Mouse (Mus musculus) hindbrain, embryonic 11.5 days (tissue): ENCODE measurements around the gene Slc4a8. TPM values are rescaled to one million over a fixed set of nuclear protein-coding genes. Genes with fewer than 3 reads are reported as not detected.

Experiments
- ATAC-seq: fragments of 200-750 bp; cut with Nextera tagmentation; 2 replicates; pipeline ENCODE4 v1.8.0; 2017; ENCODE audit warnings: mild to moderate bottlenecking, moderate TSS enrichment, moderate library complexity; ENCODE audit not compliant: low FRiP score
- DNase-seq: peaks from one replicate; pipeline ENCODE4 v3.0.0-alpha.2; 2015; ENCODE audit warnings: low spot score
- H3K27ac ChIP-seq: fragments of 300-500 bp; sonication (generic); 2 replicates; pipeline ENCODE4 v1.5.1; 2014; ENCODE audit warnings: mild to moderate bottlenecking, low read depth, low read length
- H3K27me3 ChIP-seq: fragments of 300-500 bp; sonication (generic); 2 replicates; pipeline ENCODE4 v1.6.1; 2014; ENCODE audit warnings: mild to moderate bottlenecking, low read length, moderate library complexity, mixed read lengths; ENCODE audit not compliant: control insufficient read depth, insufficient read depth
- H3K36me3 ChIP-seq: fragments of 300-500 bp; sonication (generic); 2 replicates; pipeline ENCODE4 v1.6.1; 2014; ENCODE audit warnings: mild to moderate bottlenecking, low read length, moderate library complexity, mixed read lengths; ENCODE audit not compliant: control insufficient read depth, insufficient read depth
- H3K4me1 ChIP-seq: fragments of 300-500 bp; sonication (generic); replicated peaks from 2 replicates; pipeline ENCODE4 v1.6.1; 2014; ENCODE audit warnings: low read length, mixed read lengths; ENCODE audit not compliant: control insufficient read depth, insufficient read depth
- H3K4me2 ChIP-seq: fragments of 300-500 bp; sonication (generic); replicated peaks from 2 replicates; pipeline ENCODE4 v1.6.1; 2014; ENCODE audit warnings: mild to moderate bottlenecking, low read depth, low read length
- H3K4me3 ChIP-seq: fragments of 300-500 bp; sonication (generic); 2 replicates; pipeline ENCODE4 v1.5.1; 2014; ENCODE audit warnings: low read depth, low read length
- H3K9ac ChIP-seq: fragments of 300-500 bp; sonication (generic); 2 replicates; pipeline ENCODE4 v1.6.1; 2014; ENCODE audit warnings: low read depth, low read length
- H3K9me3 ChIP-seq: fragments of 300-500 bp; sonication (generic); 2 replicates; pipeline ENCODE4 v1.6.1; 2016; ENCODE audit warnings: low read length; ENCODE audit not compliant: control insufficient read depth
- WGBS: fragments of 180-500 bp; shearing (Covaris S2); extraction: QIAGEN DNeasy Blood & Tissue Kit; methylation state at CpG from one replicate; pipeline ENCODE4 v1.1.7; 2014; 5-methylcytosine and 5-hydroxymethylcytosine counted together
- polyA plus RNA-seq: library from polyadenylated mRNA; unstranded; fragments of >200 nt; fragmentation: Nextera tagmentation; extraction: Ambion mirVana; gene quantifications from 2 replicates; pipeline ENCODE4 v1.2.1, GENCODE M21; 2014

The Slc4a8 gene
- polyA plus RNA-seq, 1 experiment from 2014 or later, result 6.6 TPM

DNA sequence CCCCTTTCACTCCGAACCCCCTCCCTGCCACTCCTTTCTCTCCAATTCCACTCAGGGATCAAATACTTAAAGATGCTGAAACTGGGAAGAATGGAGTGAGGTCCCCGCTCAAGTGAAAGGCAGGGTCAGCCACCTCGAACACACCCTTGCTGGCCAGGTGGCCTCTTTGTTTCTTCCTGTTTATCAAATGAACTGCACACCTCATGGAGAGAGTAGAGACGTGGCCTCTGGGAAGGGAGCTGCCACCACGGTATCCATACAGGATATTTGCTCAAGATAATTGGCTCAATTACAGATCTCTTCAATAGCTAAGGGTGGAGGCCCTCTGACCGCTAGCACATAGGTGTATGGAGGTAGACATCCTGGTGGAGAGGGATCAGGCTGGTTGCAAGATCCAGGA lies 39.0 kb upstream of the Slc4a8 start:
- no peak for ATAC-seq
- no peak overlapping the region for H3K4me2 ChIP-seq
- no peak overlapping the region for H3K9ac ChIP-seq
- peaks cover 1% of the 10 kb centered on the region; the same call in 1 of the 2 replicates for H3K27me3 ChIP-seq
- no peak overlapping the region for H3K4me3 ChIP-seq
- no peaks in the 10 kb centered on the region for H3K36me3 ChIP-seq
- H3K9me3 ChIP-seq, result no peaks in the 10 kb centered on the region
- no peak for DNase-seq
- H3K4me1 ChIP-seq, result no peaks in the 10 kb centered on the region
- WGBS, result 82% methylated on average over 6 of the region's 6 CpGs
- H3K27ac ChIP-seq, result no peak overlapping the region

DNA sequence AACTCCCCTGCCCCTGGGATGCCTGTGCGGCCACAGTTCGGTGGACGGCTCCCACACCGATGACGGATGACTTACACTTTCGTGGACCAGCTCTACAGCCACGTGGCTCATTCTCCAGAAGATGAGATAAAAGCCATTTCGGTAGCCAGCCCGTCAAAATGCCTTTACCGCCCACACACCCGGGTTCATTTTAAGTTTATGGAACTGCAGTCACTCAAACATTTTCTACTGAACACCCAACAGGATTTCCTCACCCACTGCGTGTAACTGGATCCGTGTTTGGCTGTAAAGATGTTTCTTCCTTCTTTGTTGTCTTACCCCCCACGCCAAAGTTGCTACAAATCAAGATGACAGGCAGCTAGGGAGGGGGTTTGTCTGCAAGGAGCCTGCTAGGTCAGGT lies 38.0 kb upstream of the Slc4a8 start:
- ATAC-seq (no peak), DNase-seq (no peak)
- H3K4me3 ChIP-seq, result no peak overlapping the region
- no peaks in the 10 kb centered on the region for H3K9me3 ChIP-seq
- 78% methylated on average over 14 of the region's 14 CpGs for WGBS
- no peak overlapping the region for H3K27ac ChIP-seq
- H3K4me1 ChIP-seq, result no peaks in the 10 kb centered on the region
- H3K27me3 ChIP-seq, result peaks cover 11% of the 10 kb centered on the region
- H3K4me2 ChIP-seq, result no peak overlapping the region
- H3K9ac ChIP-seq, result no peak overlapping the region
- no peaks in the 10 kb centered on the region for H3K36me3 ChIP-seq

DNA sequence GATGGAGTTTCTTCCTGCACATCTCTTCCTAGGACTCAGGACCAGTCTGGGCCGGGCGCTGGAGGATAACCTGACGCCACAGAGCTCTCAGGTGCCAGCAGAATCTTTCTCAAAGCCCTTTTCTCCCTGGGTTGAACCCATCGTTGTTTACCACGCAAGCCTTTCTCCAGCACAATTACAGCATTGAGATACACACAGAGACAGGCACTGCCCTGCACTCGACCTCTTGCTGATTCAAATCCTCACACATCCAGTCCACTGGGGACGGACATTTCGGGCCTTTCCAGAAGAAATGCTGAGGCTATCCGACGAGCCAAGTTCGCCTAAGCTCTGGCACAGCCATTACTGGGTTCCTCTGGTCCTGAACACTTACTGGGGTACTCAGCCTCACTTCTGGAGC lies 34.8 kb upstream of the Slc4a8 start:
- Histone ChIP-seq H3K27me3 (peaks cover 36% of the 10 kb centered on the region), H3K36me3 (no peaks in the 10 kb centered on the region), H3K9ac (no peak overlapping the region), H3K9me3 (no peaks in the 10 kb centered on the region), H3K4me1 (no peaks in the 10 kb centered on the region), H3K4me2 (no peak overlapping the region), H3K4me3 (no peak overlapping the region), H3K27ac (no peak overlapping the region)
- WGBS, result 86% methylated on average over 11 of the region's 11 CpGs
- no peak for ATAC-seq
- DNase-seq, result no peak

DNA sequence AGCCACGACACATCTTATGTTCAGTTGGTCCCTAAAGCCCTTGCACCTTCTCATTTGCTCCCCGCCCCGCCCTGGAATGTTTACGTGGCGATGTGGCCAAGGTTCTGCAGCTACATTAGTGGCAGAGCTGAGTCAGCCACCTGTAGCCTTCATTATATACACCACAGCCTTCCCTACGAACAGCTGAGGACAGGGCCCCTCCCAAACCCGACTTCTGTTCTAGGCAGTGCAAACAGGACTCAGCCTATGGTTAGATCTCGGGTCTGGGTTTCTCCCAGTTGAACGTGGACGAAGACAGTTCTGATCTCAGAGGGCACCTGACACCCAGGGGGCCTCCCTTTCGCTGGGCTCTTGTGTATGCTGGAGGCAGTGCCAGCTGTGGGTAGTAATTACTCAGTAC lies 33.7 kb upstream of the Slc4a8 start:
- DNase-seq (no peak), ATAC-seq (no peak)
- no peak overlapping the region for H3K4me2 ChIP-seq
- 81% methylated on average over 11 of the region's 11 CpGs for WGBS
- H3K4me3 ChIP-seq, result no peak overlapping the region
- no peak overlapping the region for H3K27ac ChIP-seq
- no peaks in the 10 kb centered on the region for H3K4me1 ChIP-seq
- no peaks in the 10 kb centered on the region for H3K36me3 ChIP-seq
- no peaks in the 10 kb centered on the region for H3K9me3 ChIP-seq
- H3K9ac ChIP-seq, result no peak overlapping the region
- H3K27me3 ChIP-seq, result peaks cover 36% of the 10 kb centered on the region

DNA sequence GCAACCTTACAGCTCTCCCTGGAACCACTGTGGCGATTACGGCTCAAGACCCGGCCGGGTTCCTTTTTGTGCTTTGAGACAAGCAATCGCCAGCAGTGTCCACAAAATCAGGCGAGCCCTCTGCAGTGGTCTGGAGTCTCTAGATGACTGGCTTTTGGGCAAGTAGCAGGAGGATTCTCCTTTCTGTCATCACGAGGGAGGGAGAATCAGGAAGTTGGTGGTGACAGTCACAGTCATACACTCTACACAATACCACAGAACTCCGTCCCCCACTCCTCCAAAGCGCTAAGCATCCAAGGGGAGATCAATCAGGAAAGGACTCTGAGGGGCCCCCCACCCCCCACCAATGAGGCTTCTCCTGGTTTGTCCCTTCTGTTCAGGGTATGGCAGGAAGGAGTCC lies 33.0 kb upstream of the Slc4a8 start:
- no peak for DNase-seq
- WGBS, result 26% methylated on average over 9 of the region's 9 CpGs
- Histone ChIP-seq H3K4me1 (no peaks in the 10 kb centered on the region), H3K27me3 (peaks cover 36% of the 10 kb centered on the region), H3K4me3 (peak overlapping the region; percentile 33), H3K27ac (no peak overlapping the region), H3K9ac (no peak overlapping the region), H3K9me3 (no peaks in the 10 kb centered on the region), H3K36me3 (no peaks in the 10 kb centered on the region), H3K4me2 (peak overlapping the region; percentile 54)
- ATAC-seq, result no peak

DNA sequence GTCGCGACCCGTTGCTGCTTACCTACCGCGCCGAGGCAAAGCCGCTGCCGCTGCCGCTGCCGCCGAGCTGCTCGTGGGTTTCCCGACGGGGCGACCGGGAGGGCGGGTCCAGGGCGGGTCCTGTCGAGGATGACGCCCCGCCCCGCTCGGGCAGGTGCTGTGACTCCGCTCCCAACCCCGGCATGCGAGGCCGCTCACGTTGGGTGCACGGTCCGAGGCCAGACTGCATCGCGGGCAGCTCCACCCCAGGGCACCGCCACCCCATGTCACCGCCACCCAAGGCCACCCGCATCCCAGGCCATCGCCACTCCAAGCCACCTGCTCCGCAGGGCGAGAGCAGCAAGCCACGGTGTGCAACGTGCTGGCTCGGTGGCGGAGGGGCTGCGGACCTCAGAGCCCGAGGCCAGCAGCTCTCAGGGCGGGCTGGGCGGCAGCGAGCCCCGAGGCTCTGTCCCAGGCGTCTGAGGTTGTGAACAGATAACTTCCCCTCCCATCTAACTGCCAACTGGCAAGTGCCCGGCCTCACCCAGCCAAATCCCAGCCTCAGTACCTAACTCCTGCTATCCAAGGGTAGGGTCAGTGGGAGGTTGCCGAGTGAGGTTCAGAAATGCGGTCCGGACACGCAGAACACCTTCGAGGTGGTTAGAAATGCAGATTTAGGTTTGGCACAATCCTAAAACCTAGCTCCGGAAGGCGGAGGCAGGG lies 32.1 kb upstream of the Slc4a8 start, which contains the start of gene Galnt6:
Galnt6 (minus strand) TSS at position 96 of the 705 bp plus-strand sequence.
- H3K4me3 ChIP-seq, result peak within 1 kb of the TSS; percentile 33
- H3K4me1 ChIP-seq, result no peaks in the 10 kb centered on the region
- no peak within 1 kb of the TSS for H3K27ac ChIP-seq
- WGBS, result 5% methylated on average over 40 of the region's 57 CpGs
- ATAC-seq, result no peak
- peak within 1 kb of the TSS; percentile 54 for H3K4me2 ChIP-seq
- H3K9ac ChIP-seq, result 0 out of 2 replicates have a peak within 1 kb of the TSS, but pooled peaks have one; percentile 0
- H3K36me3 ChIP-seq, result no peaks in the 10 kb centered on the region
- H3K27me3 ChIP-seq, result peaks cover 36% of the 10 kb centered on the region
- H3K9me3 ChIP-seq, result no peaks in the 10 kb centered on the region
- DNase-seq, result peak; percentile 54

DNA sequence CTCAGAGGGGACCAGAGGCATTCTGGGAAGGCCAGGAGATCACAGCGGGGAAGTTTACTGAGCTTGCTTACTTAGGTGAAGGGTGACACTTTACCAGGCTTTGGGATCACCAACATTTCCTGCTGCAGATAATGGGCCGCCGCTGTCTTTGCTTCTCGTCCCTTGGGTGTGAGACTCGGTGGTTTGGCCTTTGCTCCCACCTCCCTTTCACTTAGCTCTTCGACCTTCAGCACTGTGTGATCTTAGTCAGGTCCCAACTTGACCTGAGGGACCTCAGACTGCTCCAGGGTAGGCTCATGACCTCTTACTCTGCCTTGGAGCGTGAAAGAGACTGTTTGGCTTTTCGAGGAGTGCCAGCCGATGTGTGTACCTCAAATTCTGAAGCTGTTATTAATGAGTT lies 30.5 kb upstream of the Slc4a8 start:
- H3K27me3 ChIP-seq, result peaks cover 36% of the 10 kb centered on the region
- WGBS, result 43% methylated on average over 9 of the region's 9 CpGs
- H3K27ac ChIP-seq, result no peak overlapping the region
- no peaks in the 10 kb centered on the region for H3K36me3 ChIP-seq
- no peak overlapping the region for H3K4me2 ChIP-seq
- DNase-seq (no peak), ATAC-seq (no peak)
- H3K9me3 ChIP-seq, result no peaks in the 10 kb centered on the region
- no peak overlapping the region for H3K4me3 ChIP-seq
- no peaks in the 10 kb centered on the region for H3K4me1 ChIP-seq
- H3K9ac ChIP-seq, result no peak overlapping the region

DNA sequence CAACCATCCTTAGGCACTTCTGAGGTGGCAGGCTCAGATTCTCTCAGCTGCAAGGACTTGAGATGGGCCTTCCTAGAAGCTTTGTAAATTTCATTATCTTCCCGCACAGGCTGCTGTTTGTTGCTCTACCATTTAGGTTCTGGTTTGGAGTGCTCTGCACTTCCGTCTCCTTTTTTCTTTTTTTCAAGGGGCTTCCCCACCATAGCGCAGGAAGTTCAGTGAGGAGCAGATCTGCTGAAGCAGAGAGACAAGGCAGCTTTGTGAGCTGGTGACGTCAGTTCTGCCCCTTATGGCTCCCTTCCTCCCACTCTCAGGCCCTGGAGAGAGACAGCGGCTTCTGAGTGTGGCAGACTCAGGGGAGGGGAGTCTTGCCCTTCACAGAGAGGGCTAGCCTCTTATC lies 29.0 kb upstream of the Slc4a8 start:
- no peak for ATAC-seq
- peaks cover 35% of the 10 kb centered on the region for H3K27me3 ChIP-seq
- 31% methylated on average over 5 of the region's 5 CpGs for WGBS

More for the DNA sequence above, 29.0 kb upstream of the Slc4a8 start:
- no peak for DNase-seq
- H3K36me3 ChIP-seq, result no peaks in the 10 kb centered on the region
- no peaks in the 10 kb centered on the region for H3K4me1 ChIP-seq
- H3K9ac ChIP-seq, result no peak overlapping the region
- no peak overlapping the region for H3K4me2 ChIP-seq
- H3K27ac ChIP-seq, result no peak overlapping the region
- H3K9me3 ChIP-seq, result no peaks in the 10 kb centered on the region
- no peak overlapping the region for H3K4me3 ChIP-seq
